Mouse (Mus musculus): ENCODE measurements at regions not wholly inside any gene's neighbourhood (a gene's known extent, or its start where the extent isn't known, plus 50 kb on each side); places are given as distances from the start of the nearest gene placed in this dataset.

DNA sequence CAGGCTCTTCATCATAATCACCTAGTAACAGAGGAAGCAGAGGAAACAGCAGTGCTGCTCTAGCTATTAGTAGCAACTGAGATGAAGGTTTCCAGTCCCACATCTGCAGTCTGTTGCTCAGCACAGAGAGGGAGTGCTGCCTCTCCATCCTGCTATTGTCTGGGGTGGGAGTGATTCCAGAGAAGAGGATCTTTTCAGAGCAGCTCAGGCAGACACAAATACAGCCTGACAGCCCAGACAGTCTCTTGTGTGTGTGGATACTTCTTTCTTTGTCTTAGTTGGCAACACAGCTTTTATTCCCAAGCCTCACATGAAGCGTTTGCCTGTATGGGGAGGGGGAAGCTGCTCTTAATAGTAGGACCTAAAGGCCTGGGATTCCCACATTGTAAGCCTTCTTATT lies 107.2 kb upstream of the Nhs start:
- WGBS, result 71% methylated on average over 1 of the region's 1 CpGs
- no peak overlapping the region for H3K9ac ChIP-seq (ENCODE audit: low read length)
- no peaks in the 10 kb centered on the region for H3K36me3 ChIP-seq (ENCODE audit: control insufficient read depth, insufficient read depth, low read length)
- H3K4me2 ChIP-seq (ENCODE audit: low read depth, low read length), result no peak overlapping the region
- H3K27me3 ChIP-seq (ENCODE audit: control insufficient read depth, insufficient read depth, low read length), result peaks cover 4% of the 10 kb centered on the region; the same call in 1 of the 2 replicates
- no peak overlapping the region for H3K4me3 ChIP-seq (replicated peaks; ENCODE audit: low read length)
- no peaks in the 10 kb centered on the region for H3K4me1 ChIP-seq (ENCODE audit: control insufficient read depth, insufficient read depth, low read length)
- ATAC-seq (ENCODE audit: insufficient read depth, low FRiP score), result peak; percentile 33; the same call in 1 of the 2 replicates
- no peaks in the 10 kb centered on the region for H3K9me3 ChIP-seq (replicated peaks; ENCODE audit: control insufficient read depth, low read length)
- no peak overlapping the region for H3K27ac ChIP-seq (ENCODE audit: low read length)

DNA sequence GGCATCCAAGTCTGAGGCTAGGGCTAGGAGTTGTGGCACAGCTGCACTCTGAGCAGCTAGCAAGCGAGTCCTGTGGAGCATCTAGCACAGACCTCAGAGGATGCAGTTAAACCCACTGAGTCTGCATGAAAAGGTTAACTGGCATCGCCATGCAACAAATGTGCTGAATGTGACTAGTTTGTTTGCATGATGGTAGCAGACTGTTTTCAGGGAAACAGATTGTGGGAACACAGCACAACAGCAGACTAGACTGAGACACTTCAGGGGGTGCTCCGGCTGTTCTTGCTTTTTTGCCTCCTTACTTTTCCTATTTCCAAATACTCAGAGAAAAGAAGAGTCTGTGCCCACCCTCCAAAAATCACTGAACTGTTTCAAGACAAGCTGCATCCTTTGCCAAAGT lies 97.9 kb upstream of the Nhs start:
- H3K4me3 ChIP-seq (replicated peaks; ENCODE audit: low read length), result no peak overlapping the region
- no peaks in the 10 kb centered on the region for H3K36me3 ChIP-seq (ENCODE audit: control insufficient read depth, insufficient read depth, low read length)
- 84% methylated on average over 3 of the region's 3 CpGs for WGBS
- no peak for ATAC-seq (ENCODE audit: insufficient read depth, low FRiP score)
- no peaks in the 10 kb centered on the region for H3K4me1 ChIP-seq (ENCODE audit: control insufficient read depth, insufficient read depth, low read length)
- no peaks in the 10 kb centered on the region; the same call in 1 of the 2 replicates for H3K27me3 ChIP-seq (ENCODE audit: control insufficient read depth, insufficient read depth, low read length)
- H3K4me2 ChIP-seq (ENCODE audit: low read depth, low read length), result no peak overlapping the region
- H3K9me3 ChIP-seq (replicated peaks; ENCODE audit: control insufficient read depth, low read length), result no peaks in the 10 kb centered on the region
- no peak overlapping the region for H3K27ac ChIP-seq (ENCODE audit: low read length)
- no peak overlapping the region for H3K9ac ChIP-seq (ENCODE audit: low read length)

DNA sequence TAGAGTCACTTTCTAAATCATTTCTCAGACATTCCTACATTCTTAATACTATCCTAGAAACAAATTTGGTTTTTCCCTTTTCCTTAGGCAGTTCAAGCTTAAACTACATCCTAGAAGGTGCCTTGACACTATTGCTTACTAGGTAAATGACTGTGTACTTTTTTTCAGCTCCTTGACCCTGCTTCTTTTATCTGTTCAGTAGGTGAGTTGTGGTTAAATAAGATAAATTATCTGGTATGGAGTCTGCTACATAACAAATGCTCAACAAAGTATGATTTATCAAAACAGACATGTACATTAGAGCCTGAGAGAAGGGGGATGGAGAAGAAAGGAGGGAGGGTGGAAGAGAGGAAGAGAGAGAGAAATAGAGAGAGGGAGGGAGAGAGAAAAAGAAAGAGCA lies 96.3 kb upstream of the Nhs start:
- Histone ChIP-seq H3K9ac (ENCODE audit: low read length) (no peak overlapping the region), H3K4me1 (ENCODE audit: control insufficient read depth, insufficient read depth, low read length) (no peaks in the 10 kb centered on the region), H3K27ac (ENCODE audit: low read length) (no peak overlapping the region), H3K27me3 (ENCODE audit: control insufficient read depth, insufficient read depth, low read length) (no peaks in the 10 kb centered on the region), H3K9me3 (replicated peaks; ENCODE audit: control insufficient read depth, low read length) (no peaks in the 10 kb centered on the region), H3K36me3 (ENCODE audit: control insufficient read depth, insufficient read depth, low read length) (no peaks in the 10 kb centered on the region), H3K4me3 (replicated peaks; ENCODE audit: low read length) (no peak overlapping the region), H3K4me2 (ENCODE audit: low read depth, low read length) (no peak overlapping the region)
- ATAC-seq (ENCODE audit: insufficient read depth, low FRiP score), result no peak

DNA sequence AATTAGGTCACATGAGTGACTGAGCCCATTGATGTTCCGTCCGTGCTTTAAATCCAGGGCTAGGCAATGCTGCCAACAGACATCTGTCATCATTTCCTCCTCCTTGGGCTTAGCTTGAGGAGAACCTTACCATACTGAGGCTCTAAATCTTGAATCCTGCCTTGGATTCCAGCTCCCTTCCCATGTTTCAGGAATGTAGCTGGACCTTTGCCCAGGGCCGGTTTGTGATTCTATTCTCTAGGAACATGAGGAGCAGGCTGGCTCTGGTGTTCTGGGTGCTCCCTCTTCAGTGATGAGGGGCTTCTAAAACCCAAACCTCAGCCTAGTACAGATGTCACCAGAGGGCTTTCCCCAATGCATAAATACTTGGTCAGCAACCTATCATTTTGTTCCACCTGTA lies 81.8 kb upstream of the Nhs start:
- Histone ChIP-seq H3K9me3 (replicated peaks; ENCODE audit: control insufficient read depth, low read length) (no peaks in the 10 kb centered on the region), H3K27me3 (ENCODE audit: control insufficient read depth, insufficient read depth, low read length) (no peaks in the 10 kb centered on the region; the same call in 1 of the 2 replicates), H3K4me1 (ENCODE audit: control insufficient read depth, insufficient read depth, low read length) (0 out of 2 replicates have a peak, but pooled peaks cover 2% of the 10 kb centered on the region), H3K4me2 (ENCODE audit: low read depth, low read length) (no peak overlapping the region), H3K27ac (ENCODE audit: low read length) (no peak overlapping the region), H3K36me3 (ENCODE audit: control insufficient read depth, insufficient read depth, low read length) (no peaks in the 10 kb centered on the region), H3K9ac (ENCODE audit: low read length) (no peak overlapping the region), H3K4me3 (replicated peaks; ENCODE audit: low read length) (no peak overlapping the region)
- no peak for ATAC-seq (ENCODE audit: insufficient read depth, low FRiP score)
- 53% methylated on average over 3 of the region's 3 CpGs for WGBS

DNA sequence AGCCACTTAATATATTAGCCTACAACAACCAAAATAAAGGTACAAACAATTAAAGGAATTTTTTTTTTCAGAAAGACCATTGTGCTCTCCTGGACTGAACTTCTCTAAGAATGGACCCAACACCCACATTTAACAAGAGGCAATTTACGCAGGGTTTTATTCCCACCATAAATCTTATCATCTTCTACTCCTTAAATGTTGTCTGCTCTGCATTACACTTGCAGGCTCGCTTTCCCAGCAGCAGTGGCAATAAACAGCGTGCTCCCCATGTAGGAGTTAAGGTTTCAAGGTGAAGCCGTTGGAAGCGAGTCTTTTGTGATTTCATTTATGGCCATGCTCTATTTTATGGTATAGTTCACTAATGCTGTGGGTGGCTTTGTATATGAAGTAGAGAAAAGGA lies 76.0 kb upstream of the Nhs start:
- no peaks in the 10 kb centered on the region for H3K4me1 ChIP-seq (ENCODE audit: control insufficient read depth, insufficient read depth, low read length)
- ATAC-seq (ENCODE audit: insufficient read depth, low FRiP score), result no peak
- H3K4me3 ChIP-seq (replicated peaks; ENCODE audit: low read length), result no peak overlapping the region
- no peaks in the 10 kb centered on the region for H3K9me3 ChIP-seq (replicated peaks; ENCODE audit: control insufficient read depth, low read length)
- no peak overlapping the region for H3K27ac ChIP-seq (ENCODE audit: low read length)
- no peak overlapping the region for H3K9ac ChIP-seq (ENCODE audit: low read length)
- no peaks in the 10 kb centered on the region; the same call in 1 of the 2 replicates for H3K27me3 ChIP-seq (ENCODE audit: control insufficient read depth, insufficient read depth, low read length)
- H3K36me3 ChIP-seq (ENCODE audit: control insufficient read depth, insufficient read depth, low read length), result no peaks in the 10 kb centered on the region
- 75% methylated on average over 5 of the region's 5 CpGs for WGBS
- no peak overlapping the region for H3K4me2 ChIP-seq (ENCODE audit: low read depth, low read length)

DNA sequence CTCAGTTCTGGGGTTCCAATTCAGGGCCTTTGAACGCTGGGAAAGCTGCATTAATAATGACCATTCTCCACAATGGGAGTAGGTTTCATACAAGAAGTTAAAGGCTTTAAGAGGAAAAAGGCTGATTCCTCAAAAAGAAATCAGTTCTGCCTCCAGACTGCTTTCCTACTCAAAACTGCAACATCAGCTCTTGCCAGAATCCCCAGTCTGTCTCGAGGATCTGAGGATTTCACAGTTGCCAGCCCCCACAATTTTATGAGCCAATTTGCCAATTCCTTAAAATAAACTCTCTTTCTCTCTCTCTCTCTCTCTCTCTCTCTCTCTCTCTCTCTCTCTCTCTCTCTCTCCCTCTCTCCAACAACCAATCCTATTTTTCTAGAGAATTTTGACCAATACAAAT lies 51.3 kb upstream of the Nhs start:
- H3K27ac ChIP-seq (ENCODE audit: low read length), result no peak overlapping the region
- H3K4me1 ChIP-seq (ENCODE audit: control insufficient read depth, insufficient read depth, low read length), result no peaks in the 10 kb centered on the region
- no peak overlapping the region for H3K9ac ChIP-seq (ENCODE audit: low read length)
- no peak overlapping the region for H3K4me2 ChIP-seq (ENCODE audit: low read depth, low read length)
- 46% methylated on average over 2 of the region's 2 CpGs for WGBS
- no peak for ATAC-seq (ENCODE audit: insufficient read depth, low FRiP score)
- no peak overlapping the region for H3K4me3 ChIP-seq (replicated peaks; ENCODE audit: low read length)
- no peaks in the 10 kb centered on the region for H3K9me3 ChIP-seq (replicated peaks; ENCODE audit: control insufficient read depth, low read length)
- no peaks in the 10 kb centered on the region for H3K36me3 ChIP-seq (ENCODE audit: control insufficient read depth, insufficient read depth, low read length)
- no peaks in the 10 kb centered on the region; the same call in 1 of the 2 replicates for H3K27me3 ChIP-seq (ENCODE audit: control insufficient read depth, insufficient read depth, low read length)

Data from stomach, embryonic 16.5 days (tissue).